Mouse (Mus musculus) limb, embryonic 14.5 days (tissue): Measurements from ENCODE around the gene Rrp15. TPM values are rescaled to one million over a fixed set of nuclear protein-coding genes. Genes with fewer than 3 reads are reported as not detected.

Source experiments
- ATAC-seq: fragments of 200-750 bp; cut with Nextera tagmentation; 2 replicates; pipeline ENCODE4 v1.8.0; 2017; ENCODE audit warnings: low read depth, moderate number of reproducible peaks, moderate TSS enrichment; ENCODE audit not compliant: low FRiP score
- DNase-seq: peaks from one replicate; pipeline ENCODE4 v3.0.0-alpha.2; 2015; ENCODE audit warnings: low spot score
- H3K27ac ChIP-seq: fragments of 300-500 bp; sonication (generic); replicated peaks from 2 replicates; pipeline ENCODE4 v1.5.1; 2014; ENCODE audit warnings: low read depth, mild to moderate bottlenecking, low read length, moderate library complexity, mixed read lengths
- H3K27me3 ChIP-seq: fragments of 300-500 bp; sonication (generic); 2 replicates; pipeline ENCODE4 v1.6.1; 2014; ENCODE audit warnings: low read length, mixed read lengths; ENCODE audit not compliant: control insufficient read depth, insufficient read depth
- H3K36me3 ChIP-seq: fragments of 300-500 bp; sonication (generic); 2 replicates; pipeline ENCODE4 v1.6.1; 2014; ENCODE audit warnings: mild to moderate bottlenecking, low read length, moderate library complexity, mixed read lengths; ENCODE audit not compliant: control insufficient read depth, insufficient read depth
- H3K4me1 ChIP-seq: fragments of 300-500 bp; sonication (generic); 2 replicates; pipeline ENCODE4 v1.6.1; 2014; ENCODE audit warnings: antibody characterized with exemption, low read length, mixed read lengths; ENCODE audit not compliant: control insufficient read depth, insufficient read depth
- H3K4me2 ChIP-seq: fragments of 300-500 bp; sonication (generic); replicated peaks from 2 replicates; pipeline ENCODE4 v1.6.1; 2014; ENCODE audit warnings: low read depth, mild to moderate bottlenecking, low read length, moderate library complexity; ENCODE audit not compliant: severe bottlenecking
- H3K4me3 ChIP-seq: fragments of 300-500 bp; sonication (generic); replicated peaks from 2 replicates; pipeline ENCODE4 v1.5.1; 2014; ENCODE audit warnings: low read length
- H3K9ac ChIP-seq: fragments of 300-500 bp; sonication (generic); 2 replicates; pipeline ENCODE4 v1.6.1; 2014; ENCODE audit warnings: mild to moderate bottlenecking, low read depth, low read length, moderate library complexity; ENCODE audit not compliant: severe bottlenecking
- H3K9me3 ChIP-seq: fragments of 300-500 bp; sonication (generic); 2 replicates; pipeline ENCODE4 v1.6.1; 2016; ENCODE audit warnings: low read length; ENCODE audit not compliant: control insufficient read depth
- POLR2A ChIP-seq: fragments of 200-500 bp; IDR thresholded peaks from 2 replicates; pipeline ENCODE4 v1.8.0; 2012; ENCODE audit warnings: inconsistent platforms, mild to moderate bottlenecking, moderate library complexity, borderline replicate concordance; ENCODE audit not compliant: insufficient read depth, insufficient read length; ENCODE audit errors: extremely low read depth
- WGBS: fragments of 180-500 bp; shearing (Covaris S2); extraction: QIAGEN DNeasy Blood & Tissue Kit; methylation state at CpG from one replicate; pipeline ENCODE4 v1.1.7; 2014; 5-methylcytosine and 5-hydroxymethylcytosine counted together
- polyA plus RNA-seq, 2 experiments: library from polyadenylated mRNA; depleted of rRNA in 1 of 2; stranded (reverse) in 1 of 2; unstranded in 1 of 2; fragments of >200 nt; fragmentation: Nextera tagmentation in 1 of 2; extraction: Ambion mirVana in 1 of 2; gene quantifications; 2 replicates each; pipeline versions ENCODE4 v1.2.1 to v1.2.3; 2012 to 2014

The Rrp15 gene
- polyA plus RNA-seq, 2 experiments, result 40.0 to 62.6 TPM

GRCm38 (mm10) chr1:186675263-186675662 is 73.9 kb downstream of the Rrp15 start:
- Histone ChIP-seq H3K9me3 (no peaks in the 10 kb centered on the region), H3K9ac (no peak overlapping the region), H3K36me3 (peaks cover 11% of the 10 kb centered on the region; the same call in 1 of the 2 replicates), H3K27ac (no peak overlapping the region), H3K27me3 (no peaks in the 10 kb centered on the region), H3K4me1 (peaks cover 44% of the 10 kb centered on the region), H3K4me2 (no peak overlapping the region), H3K4me3 (no peak overlapping the region)
- no peak for ATAC-seq
- no peak for DNase-seq
- WGBS, result 77% methylated on average over 6 of the region's 6 CpGs
- TF ChIP-seq POLR2A, result no peak

- WGBS, result 53% methylated on average over 3 of the region's 3 CpGs
- no peak for DNase-seq
- Histone ChIP-seq H3K27ac (no peak overlapping the region), H3K4me1 (peaks cover 38% of the 10 kb centered on the region), H3K9me3 (no peaks in the 10 kb centered on the region), H3K36me3 (peaks cover 11% of the 10 kb centered on the region; the same call in 1 of the 2 replicates), H3K4me3 (no peak overlapping the region), H3K27me3 (no peaks in the 10 kb centered on the region), H3K4me2 (no peak overlapping the region), H3K9ac (no peak overlapping the region)
- no peak for TF ChIP-seq POLR2A
- ATAC-seq, result no peak
Measured at GRCm38 (mm10) chr1:186674621-186675020, 74.5 kb downstream of the Rrp15 start.

DNA sequence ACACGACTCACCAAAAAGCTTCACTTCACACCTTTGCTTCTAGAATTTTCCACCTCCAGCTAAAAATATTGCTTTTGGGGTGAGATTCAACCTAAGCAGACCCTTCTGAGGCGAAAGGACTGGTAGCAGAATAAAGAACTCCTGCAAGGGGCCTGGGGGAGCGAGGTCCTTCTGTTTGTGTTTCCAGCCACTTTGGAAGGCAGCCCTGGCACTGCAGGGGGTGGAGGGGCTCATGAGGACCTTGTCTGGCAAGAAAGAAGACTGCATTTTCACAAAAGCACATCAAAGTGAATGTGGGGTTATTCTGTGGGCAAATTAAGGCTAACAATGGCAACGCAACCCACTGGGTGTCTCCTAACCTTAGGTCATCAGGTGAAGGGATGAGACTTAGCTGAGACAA is 76.0 kb downstream of the Rrp15 start:
- Histone ChIP-seq H3K4me1 (peaks cover 24% of the 10 kb centered on the region), H3K9ac (no peak overlapping the region), H3K4me2 (no peak overlapping the region), H3K27ac (no peak overlapping the region), H3K27me3 (no peaks in the 10 kb centered on the region), H3K9me3 (no peaks in the 10 kb centered on the region), H3K4me3 (no peak overlapping the region), H3K36me3 (peaks cover 11% of the 10 kb centered on the region; the same call in 1 of the 2 replicates)
- TF ChIP-seq POLR2A, result no peak
- ATAC-seq, result no peak
- 79% methylated on average over 4 of the region's 4 CpGs for WGBS
- no peak for DNase-seq

Other genes with a start within 250 kb of the Rrp15 start
- gene Tgfb2, start 43.4 kb downstream of the Rrp15 start, polyA plus RNA-seq (2012; rRNA removed), result 25.3 and 26.1 TPM in 2 replicates
- gene Tgfb2, start 43.4 kb downstream of the Rrp15 start, polyA plus RNA-seq (2014; fragmentation: Nextera tagmentation; extraction: Ambion mirVana), result 73.5 and 89.7 TPM in 2 replicates
- 0.01 and 0.03 TPM in 2 replicates for gene D1Pas1, start 218.1 kb upstream of the Rrp15 start, polyA plus RNA-seq (2012; rRNA removed)
- gene D1Pas1, start 218.1 kb upstream of the Rrp15 start, polyA plus RNA-seq (2014; fragmentation: Nextera tagmentation; extraction: Ambion mirVana), result 0.06 and 0.07 TPM in 2 replicates